Mouse (Mus musculus): ENCODE results near the gene Islr2. TPM values are rescaled to one million over a fixed set of nuclear protein-coding genes. Genes with fewer than 3 reads are reported as not detected.

Islr2 gene
- polyA plus RNA-seq, 1 experiment from 2014 or later, result 1.4 TPM

DNA sequence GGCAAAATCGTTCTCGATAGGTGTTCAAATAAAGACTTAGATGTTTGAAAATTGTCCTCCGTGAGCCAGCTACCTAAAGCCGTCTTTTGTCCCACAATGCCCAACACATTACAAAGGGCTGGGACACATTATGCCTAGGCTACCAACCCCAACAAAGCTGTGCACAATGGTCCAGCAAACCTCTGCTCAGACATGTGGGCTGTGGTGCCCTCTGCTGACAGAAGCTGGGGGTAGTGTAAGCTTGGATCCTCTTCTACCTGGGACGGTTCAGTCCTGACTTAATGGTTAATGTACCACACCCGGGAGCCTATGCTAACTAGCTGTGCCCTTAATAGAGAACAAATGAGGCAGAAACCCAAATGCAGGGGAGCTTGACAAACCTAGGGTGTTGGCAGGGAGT lies 12.3 kb upstream of the Islr2 start:
- no peak for ATAC-seq (ENCODE audit: insufficient number of reproducible peaks, insufficient read depth, low FRiP score, low TSS enrichment, low read depth)
- no peaks in the 10 kb centered on the region for H3K9me3 ChIP-seq
- H3K36me3 ChIP-seq, result peaks cover 16% of the 10 kb centered on the region
- no peaks in the 10 kb centered on the region for H3K27me3 ChIP-seq
- H3K27ac ChIP-seq, result no peak overlapping the region
- no peak overlapping the region for H3K9ac ChIP-seq
- peaks cover 26% of the 10 kb centered on the region for H3K4me1 ChIP-seq
- no peak overlapping the region for H3K4me2 ChIP-seq
- no peak overlapping the region for H3K4me3 ChIP-seq
- 43% methylated on average over 6 of the region's 6 CpGs for WGBS

DNA sequence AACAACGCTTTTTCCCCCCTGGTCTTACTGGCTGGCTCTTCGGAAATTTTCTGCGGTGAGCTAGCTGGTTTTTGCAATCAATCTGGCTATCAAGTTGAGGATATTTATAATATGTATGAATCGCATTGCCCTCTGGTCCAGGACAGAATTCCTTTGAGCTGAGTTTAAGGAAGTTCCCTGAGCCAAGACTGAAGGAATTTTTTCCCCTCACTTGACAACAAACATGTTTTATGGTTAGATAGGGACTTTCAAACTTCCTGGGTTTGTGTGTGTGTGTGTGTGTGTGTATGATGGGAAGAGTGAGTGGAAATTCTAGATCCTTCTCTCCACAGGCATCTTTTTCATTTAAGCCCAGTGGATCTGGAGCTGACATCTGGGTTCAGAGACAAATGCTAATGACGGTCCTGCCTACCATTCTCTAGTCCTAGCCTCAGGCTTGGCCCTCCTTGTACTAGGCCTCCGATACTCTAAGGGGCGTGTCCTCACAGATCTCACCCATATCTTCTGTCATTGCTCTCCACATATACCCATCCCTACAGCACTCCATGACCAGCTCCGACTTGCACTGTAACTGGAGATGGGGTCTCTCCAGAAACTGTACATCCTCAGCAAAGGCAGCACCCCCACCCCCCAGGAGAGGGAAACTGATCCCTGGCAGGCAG lies 10.5 kb upstream of the Islr2 start:
- H3K27me3 ChIP-seq, result no peaks in the 10 kb centered on the region
- H3K27ac ChIP-seq, result no peak overlapping the region
- peaks cover 26% of the 10 kb centered on the region for H3K4me1 ChIP-seq
- H3K9ac ChIP-seq, result no peak overlapping the region
- H3K36me3 ChIP-seq, result peaks cover 4% of the 10 kb centered on the region; the same call in 1 of the 2 replicates
- H3K9me3 ChIP-seq, result no peaks in the 10 kb centered on the region
- no peak for ATAC-seq (ENCODE audit: insufficient number of reproducible peaks, insufficient read depth, low FRiP score, low TSS enrichment, low read depth)
- H3K4me2 ChIP-seq, result no peak overlapping the region
- 38% methylated on average over 8 of the region's 8 CpGs for WGBS
- H3K4me3 ChIP-seq, result no peak overlapping the region

DNA sequence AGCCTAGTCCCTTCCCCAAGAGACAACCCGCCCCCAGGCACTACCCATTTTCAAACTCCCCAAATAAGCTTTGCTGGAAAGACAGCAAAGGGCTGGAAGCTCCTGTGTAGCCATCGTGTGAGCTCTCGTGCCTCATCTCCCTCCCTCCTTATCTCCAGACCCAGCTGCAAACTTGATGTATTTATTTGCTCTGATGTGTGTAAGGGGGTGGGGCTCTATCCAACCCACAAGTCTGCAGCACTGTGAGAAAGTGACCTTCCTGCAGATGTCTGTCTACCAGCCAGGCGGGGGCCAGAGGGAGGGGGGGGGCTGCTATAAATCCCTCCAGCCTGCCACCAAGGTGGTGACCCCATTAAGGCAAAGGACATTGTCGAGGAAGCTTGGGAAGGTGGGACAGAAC lies 9.7 kb upstream of the Islr2 start:
- H3K9ac ChIP-seq, result no peak overlapping the region
- no peaks in the 10 kb centered on the region for H3K9me3 ChIP-seq
- no peak overlapping the region for H3K4me3 ChIP-seq
- no peak for ATAC-seq (ENCODE audit: insufficient number of reproducible peaks, insufficient read depth, low FRiP score, low TSS enrichment, low read depth)
- H3K27ac ChIP-seq, result no peak overlapping the region
- no peaks in the 10 kb centered on the region for H3K27me3 ChIP-seq
- no peaks in the 10 kb centered on the region for H3K36me3 ChIP-seq
- no peak overlapping the region for H3K4me2 ChIP-seq
- WGBS, result 29% methylated on average over 5 of the region's 5 CpGs
- H3K4me1 ChIP-seq, result peaks cover 26% of the 10 kb centered on the region

DNA sequence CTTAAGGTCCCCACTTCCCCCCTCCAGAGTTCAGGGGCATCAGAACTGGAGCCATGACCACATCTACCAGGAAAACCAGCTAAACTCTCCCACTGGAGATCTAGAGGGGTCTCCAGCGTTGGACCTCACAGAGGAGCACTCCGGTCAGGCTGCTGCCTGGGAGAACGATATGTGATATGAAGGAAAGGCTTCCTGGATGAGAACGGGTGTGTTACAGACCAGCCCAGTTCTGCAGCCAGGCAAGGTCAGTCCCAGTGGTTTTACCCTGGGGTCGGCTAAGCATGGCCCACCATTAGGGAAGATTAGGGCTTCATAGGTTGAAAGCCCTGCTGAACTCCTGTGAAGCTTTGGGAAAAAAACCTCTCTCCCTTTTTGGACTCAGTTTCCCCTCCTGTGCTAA lies 9.3 kb upstream of the Islr2 start:
- Histone ChIP-seq H3K9me3 (no peaks in the 10 kb centered on the region), H3K4me1 (peaks cover 26% of the 10 kb centered on the region), H3K4me2 (no peak overlapping the region), H3K27me3 (no peaks in the 10 kb centered on the region), H3K27ac (no peak overlapping the region), H3K9ac (no peak overlapping the region), H3K36me3 (no peaks in the 10 kb centered on the region), H3K4me3 (no peak overlapping the region)
- WGBS, result 66% methylated on average over 5 of the region's 5 CpGs
- no peak for ATAC-seq (ENCODE audit: insufficient number of reproducible peaks, insufficient read depth, low FRiP score, low TSS enrichment, low read depth)

DNA sequence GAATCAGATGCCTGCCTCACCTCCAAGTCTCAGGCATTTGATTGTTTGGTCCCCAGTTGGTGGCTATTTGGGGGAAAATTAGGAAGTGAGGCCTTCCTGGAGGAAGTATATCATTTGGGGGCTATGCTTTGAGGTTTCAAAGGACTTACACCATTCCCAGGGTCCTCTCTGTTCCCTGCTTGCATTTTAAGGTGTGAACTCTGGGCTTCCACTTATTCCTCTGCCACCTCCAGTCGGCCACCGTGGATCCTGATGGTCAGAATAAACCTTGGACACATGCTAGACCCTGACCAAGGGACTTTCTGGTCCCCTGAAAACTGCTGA lies 6.1 kb upstream of the Islr2 start:
- no peaks in the 10 kb centered on the region for H3K36me3 ChIP-seq
- WGBS, result 75% methylated on average over 2 of the region's 2 CpGs
- H3K4me2 ChIP-seq, result no peak overlapping the region
- ATAC-seq (ENCODE audit: insufficient number of reproducible peaks, insufficient read depth, low FRiP score, low TSS enrichment, low read depth), result no peak
- peaks cover 10% of the 10 kb centered on the region for H3K27me3 ChIP-seq
- no peak overlapping the region for H3K27ac ChIP-seq
- H3K4me1 ChIP-seq, result peaks cover 19% of the 10 kb centered on the region
- H3K4me3 ChIP-seq, result no peak overlapping the region
- H3K9ac ChIP-seq, result no peak overlapping the region
- no peaks in the 10 kb centered on the region for H3K9me3 ChIP-seq

DNA sequence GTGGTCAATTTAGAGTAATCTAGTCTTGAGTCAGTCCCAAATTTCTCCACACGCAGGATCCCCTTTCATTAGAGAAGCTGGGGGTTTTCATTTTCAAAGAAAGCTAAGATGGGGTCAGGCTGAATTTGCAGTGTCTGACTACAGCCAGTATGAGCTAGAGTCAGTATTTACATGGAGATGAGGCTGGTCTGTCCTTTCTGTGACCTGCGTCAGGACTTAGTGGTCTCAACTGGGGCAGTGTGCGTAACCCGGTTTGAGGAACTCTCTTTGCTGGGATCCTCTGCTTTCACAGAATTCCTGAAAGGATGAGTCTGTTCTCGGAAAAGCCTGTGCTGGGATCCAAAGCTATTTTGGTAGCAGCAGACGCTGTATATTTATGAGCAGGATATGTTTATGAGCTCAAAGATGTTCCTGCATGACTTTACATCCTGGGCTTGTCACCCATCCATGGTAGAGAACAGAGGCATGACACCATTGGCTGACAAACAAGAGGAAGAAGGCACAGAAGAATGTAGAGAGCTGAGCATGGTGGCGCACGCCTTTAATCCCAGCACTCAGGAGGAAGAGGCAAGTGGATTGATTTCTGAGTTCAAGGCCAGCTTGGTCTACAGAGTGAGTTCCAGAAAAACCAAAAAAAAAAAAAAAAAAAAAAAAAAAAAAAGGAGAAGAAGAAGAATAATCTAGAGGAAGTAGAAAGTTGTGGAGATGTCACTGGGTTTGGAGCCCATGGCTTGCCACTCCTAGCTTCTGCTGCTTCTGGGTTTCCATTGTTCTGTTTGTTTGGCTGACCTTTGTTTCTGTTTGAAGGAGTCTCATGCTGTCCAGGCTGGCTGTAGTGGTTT lies 5.6 kb upstream of the Islr2 start:
- Histone ChIP-seq H3K27me3 (peaks cover 14% of the 10 kb centered on the region), H3K9ac (no peak overlapping the region), H3K4me3 (no peak overlapping the region), H3K9me3 (no peaks in the 10 kb centered on the region), H3K36me3 (no peaks in the 10 kb centered on the region), H3K27ac (no peak overlapping the region), H3K4me1 (peaks cover 13% of the 10 kb centered on the region), H3K4me2 (no peak overlapping the region)
- 72% methylated on average over 8 of the region's 8 CpGs for WGBS
- no peak for ATAC-seq (ENCODE audit: insufficient number of reproducible peaks, insufficient read depth, low FRiP score, low TSS enrichment, low read depth)

DNA sequence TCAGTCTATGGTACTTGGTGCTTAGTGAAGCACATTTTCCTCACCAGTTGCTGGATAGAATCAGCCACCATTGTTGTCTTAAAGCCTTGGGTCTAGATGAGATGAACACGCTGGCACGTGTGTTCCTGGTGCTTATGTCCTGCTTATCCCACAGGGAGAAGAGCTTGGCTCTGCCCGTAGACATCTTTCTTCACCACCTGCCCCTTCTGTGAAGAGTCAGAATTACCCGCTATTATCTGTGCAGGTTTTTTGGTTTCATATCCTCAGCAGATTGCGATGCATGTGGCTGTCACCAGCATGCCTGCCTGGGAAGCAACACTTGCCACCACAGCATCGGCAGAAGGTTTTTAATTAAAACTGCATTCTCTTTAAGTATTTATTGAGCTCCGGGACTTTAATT lies 1.9 kb upstream of the Islr2 start:
- H3K4me3 ChIP-seq, result no peak overlapping the region
- no peak for ATAC-seq (ENCODE audit: insufficient number of reproducible peaks, insufficient read depth, low FRiP score, low TSS enrichment, low read depth)
- peaks cover 47% of the 10 kb centered on the region for H3K27me3 ChIP-seq
- WGBS, result 80% methylated on average over 7 of the region's 7 CpGs
- no peak overlapping the region for H3K27ac ChIP-seq
- no peak overlapping the region for H3K9ac ChIP-seq
- no peaks in the 10 kb centered on the region for H3K36me3 ChIP-seq
- no peak overlapping the region for H3K4me2 ChIP-seq
- no peaks in the 10 kb centered on the region for H3K9me3 ChIP-seq
- H3K4me1 ChIP-seq, result peaks cover 22% of the 10 kb centered on the region

DNA sequence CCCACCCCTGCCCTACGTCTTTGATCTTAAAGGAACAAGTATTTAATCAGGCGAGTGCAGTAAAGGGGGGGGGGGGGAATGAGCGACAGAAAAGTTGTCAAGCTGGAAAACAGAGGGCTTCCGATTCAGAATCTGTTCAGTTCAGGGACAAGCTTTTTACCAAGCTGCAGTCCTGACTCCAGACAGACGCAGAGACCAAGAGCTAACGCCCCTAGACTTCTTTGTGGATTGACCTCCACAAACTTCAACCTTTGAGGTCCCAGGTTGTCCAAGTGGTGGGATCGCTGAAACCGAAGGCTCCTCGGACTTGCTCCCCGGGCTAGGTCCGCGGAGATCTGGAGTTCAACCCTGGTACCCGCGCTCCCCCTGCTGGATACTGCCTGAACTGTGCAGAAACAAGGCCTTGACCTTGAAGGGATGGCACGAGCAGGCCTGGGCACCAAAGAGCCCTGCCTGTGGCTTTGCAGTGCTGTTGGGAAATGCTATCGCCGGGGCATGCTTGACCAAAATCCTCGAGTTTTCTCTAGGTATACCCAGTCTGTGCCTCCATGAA lies 405 bp upstream of the Islr2 start:
- no peak overlapping the region for H3K9ac ChIP-seq
- H3K36me3 ChIP-seq, result no peaks in the 10 kb centered on the region
- 4% methylated on average over 18 of the region's 18 CpGs for WGBS
- H3K9me3 ChIP-seq, result no peaks in the 10 kb centered on the region
- no peak; the same call in 1 of the 2 replicates for ATAC-seq (ENCODE audit: insufficient number of reproducible peaks, insufficient read depth, low FRiP score, low TSS enrichment, low read depth)
- H3K4me1 ChIP-seq, result peaks cover 36% of the 10 kb centered on the region
- peaks cover 62% of the 10 kb centered on the region for H3K27me3 ChIP-seq
- H3K4me3 ChIP-seq, result peak overlapping the region; percentile 34
- H3K27ac ChIP-seq, result no peak overlapping the region
- H3K4me2 ChIP-seq, result peak overlapping the region; percentile 60

DNA sequence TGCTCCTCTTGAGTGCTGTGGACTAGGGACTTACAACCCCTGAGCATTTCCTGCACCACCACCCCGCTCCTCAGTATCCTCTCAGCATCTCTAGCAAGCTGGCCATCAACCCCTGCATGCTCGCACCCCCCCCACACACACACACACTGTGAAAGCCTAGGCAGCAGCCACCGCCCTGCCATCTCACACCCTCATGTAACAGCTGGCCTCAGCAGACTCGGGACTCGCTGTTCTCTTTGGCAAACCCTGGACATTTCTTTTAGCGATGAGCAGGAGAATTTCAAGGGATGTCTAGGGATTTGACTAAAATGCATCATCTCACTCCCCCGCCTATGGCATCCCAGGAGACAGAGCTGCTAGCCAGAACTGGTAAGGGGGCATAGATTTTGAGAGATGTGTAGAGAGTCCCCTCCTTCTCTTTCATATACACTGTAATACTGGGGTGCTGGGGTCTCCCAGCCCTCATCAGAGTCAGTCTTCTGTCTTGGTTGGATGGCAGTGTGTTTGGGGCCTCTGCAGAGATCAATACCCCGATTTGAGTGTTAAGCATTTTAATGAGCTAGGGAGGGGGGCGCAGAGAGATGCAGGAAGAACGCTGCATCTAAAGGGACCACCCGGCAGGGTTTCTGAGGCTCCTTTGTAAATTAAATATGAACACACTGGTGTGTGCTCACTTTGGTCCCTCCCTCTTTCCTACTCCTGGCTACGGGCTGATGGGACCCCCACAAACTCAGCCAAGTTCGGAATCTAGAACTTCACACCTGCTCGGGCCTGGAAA lies 1.3 kb downstream of the Islr2 start:
- no peak overlapping the region for H3K4me3 ChIP-seq

DNA sequence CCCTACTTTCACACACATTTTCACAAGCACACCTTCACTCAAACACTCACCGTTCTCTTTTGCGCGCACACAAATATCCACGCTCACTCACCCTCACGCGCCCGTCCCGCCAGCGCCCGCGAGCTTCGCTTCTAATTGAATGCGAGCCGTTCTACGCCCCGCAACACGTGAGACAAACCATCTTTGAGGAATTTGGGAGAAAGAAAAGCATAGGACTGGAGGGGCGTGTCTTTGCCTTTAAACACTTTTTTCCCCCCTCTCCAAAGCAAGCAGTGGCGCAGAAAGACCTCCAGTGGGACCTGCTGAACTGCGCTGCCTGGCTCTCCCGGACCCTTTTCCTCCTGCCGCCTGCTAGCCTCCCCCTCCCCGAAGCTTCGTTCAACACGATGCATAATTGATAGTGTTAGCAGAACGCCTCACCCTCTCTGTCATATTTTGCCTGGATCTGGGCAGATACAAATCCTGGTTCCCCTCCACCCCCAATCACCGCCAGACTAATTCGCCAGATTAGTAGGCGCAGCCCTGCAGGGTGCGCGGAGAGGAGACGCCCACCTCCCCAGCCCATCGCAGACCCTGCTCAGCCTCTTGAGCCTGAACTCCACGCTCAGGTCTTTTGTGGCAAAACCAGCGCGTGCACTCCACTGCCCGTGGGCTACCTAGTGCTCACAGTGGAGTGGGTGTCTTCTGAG lies 2.1 kb downstream of the Islr2 start:
- under 1% methylated on average over 37 of the region's 37 CpGs for whole genome bisulfite sequencing

More for the DNA sequence above, 1.3 kb downstream of the Islr2 start:
- WGBS, result 5% methylated on average over 14 of the region's 14 CpGs
- Histone ChIP-seq H3K9me3 (no peaks in the 10 kb centered on the region), H3K36me3 (no peaks in the 10 kb centered on the region), H3K27me3 (peaks cover 79% of the 10 kb centered on the region), H3K4me1 (peaks cover 53% of the 10 kb centered on the region), H3K27ac (no peak overlapping the region), H3K4me2 (no peak overlapping the region), H3K9ac (no peak overlapping the region)
- ATAC-seq (ENCODE audit: insufficient number of reproducible peaks, insufficient read depth, low FRiP score, low TSS enrichment, low read depth), result no peak

More for the DNA sequence above, 2.1 kb downstream of the Islr2 start:
- Histone ChIP-seq H3K27ac (no peak overlapping the region), H3K36me3 (no peaks in the 10 kb centered on the region), H3K9ac (no peak overlapping the region), H3K4me3 (peak overlapping the region; percentile 25), H3K9me3 (no peaks in the 10 kb centered on the region), H3K27me3 (peaks cover 87% of the 10 kb centered on the region), H3K4me1 (peaks cover 61% of the 10 kb centered on the region), H3K4me2 (peak overlapping the region; percentile 53)
- ATAC-seq (ENCODE audit: insufficient number of reproducible peaks, insufficient read depth, low FRiP score, low TSS enrichment, low read depth), result no peak

Measured in embryonic facial prominence, embryonic 13.5 days (tissue).